Mouse (Mus musculus): ENCODE results near the gene Lingo4. TPM values are rescaled to one million over a fixed set of nuclear protein-coding genes. Genes with fewer than 3 reads are reported as not detected.

Lingo4 gene
- polyA plus RNA-seq, 1 experiment = not detected

GRCm38 (mm10) chr3:94430980-94431379 lies 32.7 kb downstream of the Lingo4 start:
- Histone ChIP-seq H3K27ac (ENCODE audit: control insufficient read depth, insufficient read depth, low read depth, low read length) (no peak overlapping the region), H3K27me3 (ENCODE audit: control insufficient read depth, insufficient read depth, low read length) (no peaks in the 10 kb centered on the region), H3K4me3 (ENCODE audit: control insufficient read depth, low read depth, low read length) (no peak overlapping the region), H3K4me1 (ENCODE audit: control insufficient read depth, insufficient read depth, low read length) (no peaks in the 10 kb centered on the region), H3K36me3 (ENCODE audit: control insufficient read depth, insufficient read depth, low read length) (peaks cover 4% of the 10 kb centered on the region)
- TF ChIP-seq CTCF (IDR thresholded peaks at IDR 0.05; ENCODE audit: control insufficient read depth, insufficient read depth, insufficient replicate concordance, low read depth, low read length) (no peak), POLR2A (IDR thresholded peaks at IDR 0.05; ENCODE audit: control insufficient read depth, low read depth, low read length) (no peak)

- H3K27ac ChIP-seq (ENCODE audit: control insufficient read depth, insufficient read depth, low read depth, low read length) = peak overlapping the region; percentile 78
- H3K27me3 ChIP-seq (ENCODE audit: control insufficient read depth, insufficient read depth, low read length) = no peaks in the 10 kb centered on the region
- H3K4me1 ChIP-seq (ENCODE audit: control insufficient read depth, insufficient read depth, low read length) = no peaks in the 10 kb centered on the region
- TF ChIP-seq CTCF (IDR thresholded peaks at IDR 0.05; ENCODE audit: control insufficient read depth, insufficient read depth, insufficient replicate concordance, low read depth, low read length) (no peak), POLR2A (IDR thresholded peaks at IDR 0.05; ENCODE audit: control insufficient read depth, low read depth, low read length) (no peak)
- H3K36me3 ChIP-seq (ENCODE audit: control insufficient read depth, insufficient read depth, low read length) = peaks cover 4% of the 10 kb centered on the region
- H3K4me3 ChIP-seq (ENCODE audit: control insufficient read depth, low read depth, low read length) = peak overlapping the region; percentile 76
Measured at GRCm38 (mm10) chr3:94434305-94434704, 36.0 kb downstream of the Lingo4 start.

GRCm38 (mm10) chr3:94436420-94436819 lies 38.1 kb downstream of the Lingo4 start:
- H3K4me1 ChIP-seq (ENCODE audit: control insufficient read depth, insufficient read depth, low read length) = no peaks in the 10 kb centered on the region

GRCm38 (mm10) chr3:94441182-94441581 lies 42.9 kb downstream of the Lingo4 start:
- Histone ChIP-seq H3K27me3 (ENCODE audit: control insufficient read depth, insufficient read depth, low read length) (no peaks in the 10 kb centered on the region), H3K4me3 (ENCODE audit: control insufficient read depth, low read depth, low read length) (no peak overlapping the region)
- TF ChIP-seq CTCF (IDR thresholded peaks at IDR 0.05; ENCODE audit: control insufficient read depth, insufficient read depth, insufficient replicate concordance, low read depth, low read length) (no peak), POLR2A (IDR thresholded peaks at IDR 0.05; ENCODE audit: control insufficient read depth, low read depth, low read length) (no peak)

More at GRCm38 (mm10) chr3:94436420-94436819, 38.1 kb downstream of the Lingo4 start:
- Histone ChIP-seq H3K36me3 (ENCODE audit: control insufficient read depth, insufficient read depth, low read length) (peaks cover 4% of the 10 kb centered on the region), H3K27ac (ENCODE audit: control insufficient read depth, insufficient read depth, low read depth, low read length) (peak overlapping the region; percentile 76), H3K4me3 (ENCODE audit: control insufficient read depth, low read depth, low read length) (peak overlapping the region; percentile 89), H3K27me3 (ENCODE audit: control insufficient read depth, insufficient read depth, low read length) (no peaks in the 10 kb centered on the region)
- TF ChIP-seq CTCF (IDR thresholded peaks at IDR 0.05; ENCODE audit: control insufficient read depth, insufficient read depth, insufficient replicate concordance, low read depth, low read length) (no peak), POLR2A (IDR thresholded peaks at IDR 0.05; ENCODE audit: control insufficient read depth, low read depth, low read length) (peak; percentile 91; the same call in 1 of the 2 replicates)

GRCm38 (mm10) chr3:94442951-94443596 lies 44.8 kb downstream of the Lingo4 start, which contains the start of gene Mrpl9:
Mrpl9 (plus strand) TSS chr3:94443318.
- TF ChIP-seq CTCF (IDR thresholded peaks at IDR 0.05; ENCODE audit: control insufficient read depth, insufficient read depth, insufficient replicate concordance, low read depth, low read length) (no peak), POLR2A (IDR thresholded peaks at IDR 0.05; ENCODE audit: control insufficient read depth, low read depth, low read length) (peak; percentile 93)
- no peaks in the 10 kb centered on the region for H3K4me1 ChIP-seq (ENCODE audit: control insufficient read depth, insufficient read depth, low read length)
- no peaks in the 10 kb centered on the region for H3K27me3 ChIP-seq (ENCODE audit: control insufficient read depth, insufficient read depth, low read length)
- H3K27ac ChIP-seq (ENCODE audit: control insufficient read depth, insufficient read depth, low read depth, low read length) = peak within 1 kb of the TSS; percentile 79
- peak within 1 kb of the TSS; percentile 89 for H3K4me3 ChIP-seq (ENCODE audit: control insufficient read depth, low read depth, low read length)
- H3K36me3 ChIP-seq (ENCODE audit: control insufficient read depth, insufficient read depth, low read length) = peaks cover 2% of the 10 kb centered on the region

More at GRCm38 (mm10) chr3:94441182-94441581, 42.9 kb downstream of the Lingo4 start:
- Histone ChIP-seq H3K36me3 (ENCODE audit: control insufficient read depth, insufficient read depth, low read length) (no peaks in the 10 kb centered on the region; the same call in 1 of the 2 replicates), H3K27ac (ENCODE audit: control insufficient read depth, insufficient read depth, low read depth, low read length) (no peak overlapping the region), H3K4me1 (ENCODE audit: control insufficient read depth, insufficient read depth, low read length) (no peaks in the 10 kb centered on the region)

- TF ChIP-seq POLR2A (IDR thresholded peaks at IDR 0.05; ENCODE audit: control insufficient read depth, low read depth, low read length) (no peak; the same call in 1 of the 2 replicates), CTCF (IDR thresholded peaks at IDR 0.05; ENCODE audit: control insufficient read depth, insufficient read depth, insufficient replicate concordance, low read depth, low read length) (no peak)
- Histone ChIP-seq H3K27me3 (ENCODE audit: control insufficient read depth, insufficient read depth, low read length) (no peaks in the 10 kb centered on the region), H3K4me1 (ENCODE audit: control insufficient read depth, insufficient read depth, low read length) (no peaks in the 10 kb centered on the region), H3K4me3 (ENCODE audit: control insufficient read depth, low read depth, low read length) (peak within 1 kb of the TSS; percentile 89), H3K36me3 (ENCODE audit: control insufficient read depth, insufficient read depth, low read length) (peaks cover 4% of the 10 kb centered on the region), H3K27ac (ENCODE audit: control insufficient read depth, insufficient read depth, low read depth, low read length) (peak within 1 kb of the TSS; percentile 79)
Measured at GRCm38 (mm10) chr3:94443597-94443964, 45.3 kb downstream of the Lingo4 start, which contains the start of gene Oaz3. Oaz3 (minus strand) TSS chr3:94443915.

GRCm38 (mm10) chr3:94449377-94449776 lies 51.1 kb downstream of the Lingo4 start:
- H3K27me3 ChIP-seq (ENCODE audit: control insufficient read depth, insufficient read depth, low read length) = no peaks in the 10 kb centered on the region
- peaks cover 4% of the 10 kb centered on the region for H3K36me3 ChIP-seq (ENCODE audit: control insufficient read depth, insufficient read depth, low read length)
- H3K4me1 ChIP-seq (ENCODE audit: control insufficient read depth, insufficient read depth, low read length) = no peaks in the 10 kb centered on the region
- H3K27ac ChIP-seq (ENCODE audit: control insufficient read depth, insufficient read depth, low read depth, low read length) = no peak overlapping the region
- no peak overlapping the region for H3K4me3 ChIP-seq (ENCODE audit: control insufficient read depth, low read depth, low read length)
- TF ChIP-seq CTCF (IDR thresholded peaks at IDR 0.05; ENCODE audit: control insufficient read depth, insufficient read depth, insufficient replicate concordance, low read depth, low read length) (no peak), POLR2A (IDR thresholded peaks at IDR 0.05; ENCODE audit: control insufficient read depth, low read depth, low read length) (no peak)

Other genes starting within 250 kb of the Lingo4 start
- not detected in 2 replicates for gene Gm10696, start 220.3 kb upstream of the Lingo4 start, polyA plus RNA-seq (2012; rRNA removed)
- gene Gm5286, start 201.8 kb upstream of the Lingo4 start, polyA plus RNA-seq (2012; rRNA removed) = 0.14 and 0.16 TPM in 2 replicates
- not detected in 2 replicates for gene Gm4778, start 134.5 kb upstream of the Lingo4 start, polyA plus RNA-seq (2012; rRNA removed)
- 7.3 and 9.0 TPM in 2 replicates for gene Them4, start 88.4 kb upstream of the Lingo4 start, polyA plus RNA-seq (2012; rRNA removed)
- 0.11 TPM in 1 of 2 replicates, not detected in the other for gene Them5, start 56.4 kb upstream of the Lingo4 start, polyA plus RNA-seq (2012; rRNA removed)
- gene C2cd4d, start 36.1 kb upstream of the Lingo4 start, polyA plus RNA-seq (2012; rRNA removed) = 0.23 and 0.41 TPM in 2 replicates
- 1.3 and 1.5 TPM in 2 replicates for gene Rorc, start 25.7 kb upstream of the Lingo4 start, polyA plus RNA-seq (2012; rRNA removed)
- gene Tdrkh, start 14.8 kb downstream of the Lingo4 start, polyA plus RNA-seq (2012; rRNA removed) = 5.5 and 8.9 TPM in 2 replicates
- gene Mrpl9, start 44.8 kb downstream of the Lingo4 start, polyA plus RNA-seq (2012; rRNA removed) = 16.8 and 17.1 TPM in 2 replicates
- gene Oaz3, start 45.4 kb downstream of the Lingo4 start, polyA plus RNA-seq (2012; rRNA removed) = 2,779 and 3,078 TPM in 2 replicates
- 243 and 256 TPM in 2 replicates for gene Celf3, start 79.8 kb downstream of the Lingo4 start, polyA plus RNA-seq (2012; rRNA removed)
- gene Riiad1, start 81.8 kb downstream of the Lingo4 start, polyA plus RNA-seq (2012; rRNA removed) = 107 and 109 TPM in 2 replicates
- 18.5 and 19.0 TPM in 2 replicates for gene Snx27, start 184.2 kb downstream of the Lingo4 start, polyA plus RNA-seq (2012; rRNA removed)
- gene Gm10972, start 244.6 kb downstream of the Lingo4 start, polyA plus RNA-seq (2012; rRNA removed) = not detected in 2 replicates